18 mouse cellular contexts compared by ENCODE assay signal in the genomic region with DNA sequence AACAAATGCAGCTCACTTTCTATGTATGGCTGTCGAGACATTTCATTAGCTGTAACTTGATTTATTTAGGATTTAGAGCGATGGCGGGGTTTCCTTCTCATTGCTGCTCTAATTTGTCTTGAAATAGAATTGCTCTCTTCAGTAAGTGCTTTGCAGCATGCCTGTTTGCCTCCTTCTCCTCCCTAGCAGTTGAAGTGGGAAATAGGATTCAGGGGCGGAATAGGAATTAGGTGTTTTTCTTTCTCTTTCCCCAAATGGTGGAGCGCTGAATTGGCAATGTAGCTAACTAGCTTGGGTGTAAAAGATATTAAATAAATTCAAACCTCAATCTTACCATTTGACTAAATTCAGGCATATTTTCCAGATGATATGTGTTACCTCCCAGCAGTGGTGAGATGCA. TPM values are rescaled to one million over a fixed set of nuclear protein-coding genes. Genes with fewer than 3 reads are reported as not detected.
DNase-seq lines count a peak whose midpoint lies in the region; ATAC-seq and TF ChIP-seq lines count a peak whose summit lies in the region.
"Had no signal": no experiment of that assay in that cellular context is flagged by ENCODE, and none has a peak within 500 bp of the region (broad histone marks: within the 10 kb centered on the region; RNA-seq: fewer than 3 reads in every experiment).

No protein-coding gene starts in this region.

- no peak for ATAC-seq in hindbrain, embryonic 15.5 days (ENCODE audit: low FRiP score, low read depth)
- no peak for ATAC-seq in hindbrain, embryonic 12.5 days (ENCODE audit: low FRiP score)
- 0 out of 2 replicates have a peak, but pooled peaks have one; percentile 22 for ATAC-seq in neural tube, embryonic 13.5 days (ENCODE audit: low read depth)
- no peak for ATAC-seq in liver, embryonic 11.5 days (replicated peaks; ENCODE audit: low FRiP score)
- ATAC-seq: forebrain, embryonic 14.5 days had no signal

- no peak for TF ChIP-seq POLR2A in heart, adult 2 months (IDR thresholded peaks at IDR 0.05; ENCODE audit: insufficient read depth, low read depth, low read length)

- 76% methylated on average over 5 of the region's 5 CpGs for whole genome bisulfite sequencing in heart, adult 2 months
- 84% methylated on average over 5 of the region's 5 CpGs for WGBS in heart, embryonic 10.5 days
- 73% methylated on average over 5 of the region's 5 CpGs for WGBS in hindbrain, embryonic 15.5 days
- 88% methylated on average over 5 of the region's 5 CpGs for WGBS in hindbrain, embryonic 12.5 days
- WGBS in neural tube, embryonic 13.5 days: 63% methylated on average over 5 of the region's 5 CpGs
- WGBS in liver, embryonic 11.5 days: 84% methylated on average over 5 of the region's 5 CpGs

- intact Hi-C loops in heart, adult 2 months (cut with DNase I): no loop called here

- no peak for TF ChIP-seq CTCF in heart, adult 2 months (IDR thresholded peaks at IDR 0.05)

- H3K4me1 ChIP-seq in heart, adult 2 months (ENCODE audit: control insufficient read depth, insufficient read depth, low read length): peaks cover 8% of the 10 kb centered on the region
- peaks cover 61% of the 10 kb centered on the region for H3K4me1 ChIP-seq in heart, embryonic 10.5 days
- H3K4me1 ChIP-seq in hindbrain, embryonic 15.5 days (replicated peaks): peaks cover 30% of the 10 kb centered on the region
- no peaks in the 10 kb centered on the region for H3K4me1 ChIP-seq in hindbrain, embryonic 12.5 days
- peaks cover 17% of the 10 kb centered on the region; the same call in 1 of the 2 replicates for H3K4me1 ChIP-seq in neural tube, embryonic 13.5 days (replicated peaks)
- no peaks in the 10 kb centered on the region for H3K4me1 ChIP-seq in liver, embryonic 11.5 days (replicated peaks; ENCODE audit: control insufficient read depth, insufficient read depth, low read length)
- H3K4me1 ChIP-seq: limb, embryonic 15.5 days had no signal

- DNase-seq in heart, adult 2 months: no peak
- no peak for DNase-seq in heart, embryonic 10.5 days (ENCODE audit: low spot score)
- DNase-seq in neural tube, embryonic 10.5 days (ENCODE audit: extremely low spot score, low spot score): no peak
- DNase-seq in liver, embryonic 11.5 days (ENCODE audit: low spot score): no peak
- DNase-seq: B cell, adult 2 months; gastrocnemius, postnatal 10 days; kidney, adult 8-10 months; kidney, postnatal 36 days; lung, embryonic 14.5 days; right cerebral cortex, postnatal 14 days; thymus, postnatal 36 days had no signal

- H3K4me3 ChIP-seq in heart, adult 2 months: no peak overlapping the region
- H3K4me3 ChIP-seq in heart, embryonic 10.5 days: no peak overlapping the region
- no peak overlapping the region for H3K4me3 ChIP-seq in hindbrain, embryonic 15.5 days
- no peak overlapping the region for H3K4me3 ChIP-seq in hindbrain, embryonic 12.5 days
- H3K4me3 ChIP-seq in neural tube, embryonic 13.5 days: no peak overlapping the region
- H3K4me3 ChIP-seq in liver, embryonic 11.5 days (ENCODE audit: low read depth, low read length): no peak overlapping the region
- H3K4me3 ChIP-seq: limb, embryonic 15.5 days had no signal

- H3K9ac ChIP-seq in heart, adult 2 months (ENCODE audit: low read depth, low read length): no peak overlapping the region
- H3K9ac ChIP-seq in hindbrain, embryonic 15.5 days: no peak overlapping the region
- H3K9ac ChIP-seq in hindbrain, embryonic 12.5 days: no peak overlapping the region
- 0 out of 2 replicates have a peak overlapping the region, but pooled peaks have one; percentile 5 for H3K9ac ChIP-seq in neural tube, embryonic 13.5 days
- no peak overlapping the region for H3K9ac ChIP-seq in liver, embryonic 11.5 days (ENCODE audit: low read depth, low read length)
- H3K9ac ChIP-seq: limb, embryonic 15.5 days; lung, embryonic 14.5 days had no signal

- no peak for TF ChIP-seq EP300 in heart, adult 2 months (IDR thresholded peaks at IDR 0.05; ENCODE audit: insufficient read depth, low read depth, low read length)

- peak overlapping the region; percentile 33; the same call in 1 of the 2 replicates for H3K27ac ChIP-seq in heart, adult 2 months
- H3K27ac ChIP-seq in heart, embryonic 10.5 days: no peak overlapping the region
- H3K27ac ChIP-seq in hindbrain, embryonic 15.5 days (replicated peaks): peak overlapping the region; percentile 32
- no peak overlapping the region for H3K27ac ChIP-seq in hindbrain, embryonic 12.5 days
- H3K27ac ChIP-seq in neural tube, embryonic 13.5 days (replicated peaks): peak overlapping the region; percentile 68
- H3K27ac ChIP-seq in liver, embryonic 11.5 days (ENCODE audit: low read depth, low read length): no peak overlapping the region
- H3K27ac ChIP-seq: limb, embryonic 15.5 days; macrophage had no signal

- H3K4me2 ChIP-seq in hindbrain, embryonic 15.5 days: no peak overlapping the region
- no peak overlapping the region for H3K4me2 ChIP-seq in hindbrain, embryonic 12.5 days (replicated peaks)
- no peak overlapping the region for H3K4me2 ChIP-seq in neural tube, embryonic 13.5 days
- no peak overlapping the region for H3K4me2 ChIP-seq in liver, embryonic 11.5 days
- H3K4me2 ChIP-seq: limb, embryonic 15.5 days; lung, embryonic 14.5 days had no signal

- H3K79me2 ChIP-seq in heart, adult 2 months (replicated peaks; ENCODE audit: control insufficient read depth, insufficient read depth, low read length): no peaks in the 10 kb centered on the region; the same call in 1 of the 2 replicates

- H3K9me3 ChIP-seq in heart, embryonic 10.5 days: no peaks in the 10 kb centered on the region
- no peaks in the 10 kb centered on the region for H3K9me3 ChIP-seq in hindbrain, embryonic 15.5 days
- H3K9me3 ChIP-seq in hindbrain, embryonic 12.5 days (replicated peaks): 0 out of 2 replicates have a peak, but pooled peaks cover 3% of the 10 kb centered on the region
- H3K9me3 ChIP-seq in neural tube, embryonic 13.5 days: no peaks in the 10 kb centered on the region
- H3K9me3 ChIP-seq in liver, embryonic 11.5 days (ENCODE audit: control insufficient read depth, low read length): no peaks in the 10 kb centered on the region
- H3K9me3 ChIP-seq: limb, embryonic 15.5 days had no signal

- H3K27me3 ChIP-seq in heart, adult 2 months (ENCODE audit: control insufficient read depth, insufficient read depth, low read length): no peaks in the 10 kb centered on the region
- H3K27me3 ChIP-seq in heart, embryonic 10.5 days (ENCODE audit: insufficient read depth, poor library complexity, severe bottlenecking): no peaks in the 10 kb centered on the region
- H3K27me3 ChIP-seq in hindbrain, embryonic 15.5 days: no peaks in the 10 kb centered on the region
- H3K27me3 ChIP-seq in hindbrain, embryonic 12.5 days: no peaks in the 10 kb centered on the region
- no peaks in the 10 kb centered on the region for H3K27me3 ChIP-seq in neural tube, embryonic 13.5 days
- no peaks in the 10 kb centered on the region for H3K27me3 ChIP-seq in liver, embryonic 11.5 days (replicated peaks; ENCODE audit: control insufficient read depth, insufficient read depth, low read length)
- H3K27me3 ChIP-seq: limb, embryonic 15.5 days had no signal

- peaks cover 7% of the 10 kb centered on the region for H3K36me3 ChIP-seq in heart, adult 2 months (ENCODE audit: control insufficient read depth, insufficient read depth, low read length)
- no peaks in the 10 kb centered on the region for H3K36me3 ChIP-seq in heart, embryonic 10.5 days
- no peaks in the 10 kb centered on the region for H3K36me3 ChIP-seq in hindbrain, embryonic 15.5 days
- no peaks in the 10 kb centered on the region for H3K36me3 ChIP-seq in hindbrain, embryonic 12.5 days
- no peaks in the 10 kb centered on the region for H3K36me3 ChIP-seq in neural tube, embryonic 13.5 days
- no peaks in the 10 kb centered on the region for H3K36me3 ChIP-seq in liver, embryonic 11.5 days (ENCODE audit: control insufficient read depth, insufficient read depth, low read length)
- H3K36me3 ChIP-seq: limb, embryonic 15.5 days had no signal

RNA-seq across cellular contexts. Expression of a gene that starts 32.2 kb away (rescaled TPM):
- 100 to 1,000 TPM; 156 to 164 TPM for total RNA-seq in heart, adult 2 months (2021)
- polyA plus RNA-seq in heart, adult 2 months (2012; rRNA removed): 90.7 and 107 TPM in 2 replicates
- 92.5 and 153 TPM in 2 replicates for polyA plus RNA-seq in heart, embryonic 10.5 days (2016; fragmentation: Nextera tagmentation; extraction: Ambion mirVana)
- polyA plus RNA-seq in hindbrain, embryonic 15.5 days (2015; fragmentation: Nextera tagmentation; extraction: Ambion mirVana): 66.2 and 77.3 TPM in 2 replicates
- polyA plus RNA-seq in hindbrain, embryonic 12.5 days (2016; fragmentation: Nextera tagmentation; extraction: Ambion mirVana): 20.0 and 21.4 TPM in 2 replicates
- polyA plus RNA-seq in neural tube, embryonic 13.5 days (2015; fragmentation: Nextera tagmentation; extraction: Ambion mirVana): 42.2 and 47.1 TPM in 2 replicates
- 1.9 and 3.1 TPM in 2 replicates for polyA plus RNA-seq in liver, embryonic 11.5 days (2014; fragmentation: Nextera tagmentation; extraction: Ambion mirVana)
- total RNA-seq: monocyte, adult 5-6 weeks had no signal
- polyA plus RNA-seq: macrophage had no signal

Comparison
In these comparisons a context has a peak if more than half of its experiments do, and no peak if none do; other contexts are left out.
1. H3K27ac ChIP-seq: peak in heart, adult 2 months (single experiment), hindbrain, embryonic 15.5 days (single experiment) and neural tube, embryonic 13.5 days (single experiment); none in heart, embryonic 10.5 days (single experiment), hindbrain, embryonic 12.5 days (single experiment) and liver, embryonic 11.5 days (single experiment).